Mouse (Mus musculus) frontal cortex, adult (tissue): Measurements from ENCODE around the gene Ctbp2.

Experiments used
- ATAC-seq: cut with Nextera tagmentation; 2 replicates; pipeline ENCODE4 v1.9.2; 2017; ENCODE audit warnings: mild to moderate bottlenecking, moderate library complexity, mixed read lengths; ENCODE audit not compliant: low TSS enrichment

Ctbp2 gene

GRCm38 (mm10) chr7:133041784-133042183, 82.4 kb downstream of the Ctbp2 start:
- no peak for ATAC-seq

DNA sequence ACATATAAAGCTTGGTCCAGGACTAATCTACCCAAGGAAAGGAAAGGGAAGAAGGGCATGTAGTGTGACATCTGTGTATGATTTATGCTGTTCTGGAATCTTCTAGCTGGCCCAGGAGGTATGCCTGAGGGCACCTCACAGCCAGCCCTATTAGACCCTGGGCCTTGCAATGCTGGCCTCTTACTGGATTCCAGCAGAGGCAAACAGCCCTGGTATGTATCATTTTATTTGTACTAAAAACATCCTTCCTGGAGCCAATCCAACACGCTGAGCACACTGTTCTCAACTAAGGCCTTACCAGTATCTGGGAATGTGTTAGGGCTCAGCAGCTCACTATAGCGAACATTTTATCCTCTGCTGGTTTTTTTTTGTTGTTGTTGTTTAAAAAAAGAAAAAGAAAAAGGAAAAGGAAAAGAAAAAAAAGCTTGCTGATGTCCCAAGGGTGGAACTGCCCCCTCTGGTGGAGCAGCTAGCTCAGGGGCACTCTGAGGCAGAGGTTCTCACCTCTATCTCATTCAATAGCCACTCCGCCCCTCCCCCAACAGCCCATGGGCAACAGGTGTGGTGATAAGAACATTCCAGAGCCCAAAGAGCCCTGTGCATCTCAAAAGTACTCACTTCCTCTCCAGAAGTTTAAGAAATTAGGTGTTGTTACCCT, 83.3 kb downstream of the Ctbp2 start:
- no peak for ATAC-seq

GRCm38 (mm10) chr7:133039556-133040255, 84.4 kb downstream of the Ctbp2 start:
- peak; percentile 91 for ATAC-seq

DNA sequence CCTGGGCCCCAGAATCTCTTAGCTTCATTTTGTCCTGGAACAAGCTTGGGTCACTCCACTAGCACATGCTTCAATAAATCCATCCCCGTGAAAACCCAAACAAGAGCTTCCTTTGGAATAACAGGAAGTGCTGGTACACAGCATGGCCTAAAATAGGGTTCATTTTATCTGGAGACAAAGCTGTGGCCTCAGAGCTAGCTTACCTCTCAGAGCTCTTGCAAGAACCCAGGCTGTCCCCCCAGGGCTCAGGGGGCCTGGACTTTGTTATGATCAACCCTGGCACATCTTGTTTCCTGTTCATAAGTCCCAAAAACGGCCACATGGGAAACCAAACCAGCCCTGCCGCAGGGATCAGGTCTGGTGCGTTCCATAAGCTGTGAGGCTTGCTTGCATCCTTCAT, 86.5 kb downstream of the Ctbp2 start:
- no peak for ATAC-seq

- ATAC-seq: no peak
These were observed 86.9 kb downstream of the Ctbp2 start for GRCm38 (mm10) chr7:133037217-133037616.

GRCm38 (mm10) chr7:133035901-133036300, 88.3 kb downstream of the Ctbp2 start:
- no peak for ATAC-seq

- peak; percentile 74; the same call in 1 of the 2 replicates for ATAC-seq
These were observed 91.5 kb downstream of the Ctbp2 start for GRCm38 (mm10) chr7:133032589-133033203.

- no peak for ATAC-seq
These were observed 94.6 kb downstream of the Ctbp2 start for GRCm38 (mm10) chr7:133029496-133030047.

GRCm38 (mm10) chr7:133029004-133029403, 95.2 kb downstream of the Ctbp2 start:
- ATAC-seq: no peak

DNA sequence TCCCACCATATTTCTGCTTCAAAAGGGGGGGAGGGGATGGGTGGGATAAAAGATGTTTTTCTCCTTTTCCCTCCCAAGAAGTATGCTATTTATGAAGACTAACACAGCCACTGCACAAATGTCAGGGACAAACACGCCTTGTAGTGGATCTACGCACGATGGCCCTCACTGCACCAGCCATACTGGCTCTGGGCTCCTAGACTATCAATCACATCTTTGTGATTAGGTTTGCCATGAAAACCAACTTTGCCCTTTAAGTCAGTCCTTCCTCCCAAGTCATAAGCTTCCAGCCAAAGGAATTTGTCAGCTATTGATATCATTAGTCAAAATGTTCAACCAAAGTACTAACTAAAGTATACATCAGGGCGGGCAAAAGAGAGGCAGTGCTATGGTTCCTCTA, 96.2 kb downstream of the Ctbp2 start:
- ATAC-seq: no peak

DNA sequence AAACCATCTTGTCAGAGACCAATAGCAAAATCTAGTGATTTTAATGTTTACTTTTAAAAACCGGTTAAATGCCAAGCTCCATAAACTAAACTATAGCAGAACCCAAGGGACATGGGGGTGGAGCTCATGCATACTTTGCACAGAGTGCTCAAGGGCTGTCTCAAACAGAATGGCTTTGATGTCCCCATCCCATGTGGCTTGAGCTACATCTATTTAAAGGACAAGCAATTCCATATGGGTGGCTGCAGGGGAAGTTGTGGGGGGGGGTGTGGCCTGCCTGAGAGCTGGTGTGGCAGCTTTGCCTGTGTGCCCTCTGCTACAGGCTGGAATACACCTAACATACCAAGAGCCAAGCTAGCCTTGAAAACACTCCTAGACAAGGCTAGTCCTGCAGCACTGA, 99.5 kb downstream of the Ctbp2 start:
- no peak for ATAC-seq

- ATAC-seq: peak; percentile 62; the same call in 1 of the 2 replicates
These were observed 104.6 kb downstream of the Ctbp2 start for GRCm38 (mm10) chr7:133019481-133020020.

GRCm38 (mm10) chr7:133018961-133019360, 105.2 kb downstream of the Ctbp2 start:
- no peak for ATAC-seq

- ATAC-seq: no peak
These were observed 108.6 kb downstream of the Ctbp2 start for GRCm38 (mm10) chr7:133015416-133016070.

DNA sequence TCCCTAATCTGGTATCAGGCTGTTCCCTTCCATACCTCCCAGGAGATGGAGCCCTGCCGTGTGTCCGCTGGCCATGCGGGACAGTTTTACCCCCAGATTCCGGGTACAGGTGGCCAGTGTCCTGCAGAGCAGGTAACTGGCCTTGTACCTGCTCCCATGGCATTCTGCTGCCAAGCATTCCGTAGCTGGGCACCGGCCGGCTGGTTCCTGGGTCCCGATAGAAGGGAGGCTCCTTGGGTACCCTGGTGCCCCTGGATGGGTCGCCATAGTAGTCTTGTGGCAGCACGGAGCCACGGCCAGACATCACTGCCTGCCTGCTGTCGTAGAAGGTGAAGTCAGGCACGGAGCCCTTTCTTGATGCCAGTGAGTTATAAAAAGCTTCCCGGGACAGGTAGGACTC, 109.5 kb downstream of the Ctbp2 start:
- ATAC-seq: no peak

- no peak for ATAC-seq
These were observed 110.2 kb downstream of the Ctbp2 start for GRCm38 (mm10) chr7:133013923-133014322.

GRCm38 (mm10) chr7:133012637-133013366, 111.4 kb downstream of the Ctbp2 start:
- peak; percentile 93 for ATAC-seq

GRCm38 (mm10) chr7:133011611-133012010, 112.5 kb downstream of the Ctbp2 start:
- ATAC-seq: no peak

DNA sequence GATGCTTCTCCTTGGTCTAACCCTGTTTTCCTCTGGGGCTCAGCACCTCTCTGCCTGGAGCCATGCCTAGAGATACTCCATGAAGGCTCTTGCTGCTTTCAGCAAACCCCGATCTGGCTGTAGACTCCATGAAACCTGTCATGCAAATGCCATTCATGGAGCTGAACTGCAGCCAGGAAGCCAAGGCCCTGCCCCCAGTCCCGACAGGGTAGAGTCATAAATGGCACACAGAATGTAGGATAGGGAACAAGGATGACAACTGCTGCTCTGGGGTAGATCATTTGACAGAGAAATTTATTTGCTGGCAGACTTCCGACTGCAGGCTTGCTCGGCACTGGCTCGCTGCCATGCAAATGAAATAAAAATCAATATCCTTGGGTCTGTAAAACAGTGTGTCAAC, 113.0 kb downstream of the Ctbp2 start:
- ATAC-seq: no peak

- no peak for ATAC-seq
These were observed 113.7 kb downstream of the Ctbp2 start for GRCm38 (mm10) chr7:133010477-133010876.

DNA sequence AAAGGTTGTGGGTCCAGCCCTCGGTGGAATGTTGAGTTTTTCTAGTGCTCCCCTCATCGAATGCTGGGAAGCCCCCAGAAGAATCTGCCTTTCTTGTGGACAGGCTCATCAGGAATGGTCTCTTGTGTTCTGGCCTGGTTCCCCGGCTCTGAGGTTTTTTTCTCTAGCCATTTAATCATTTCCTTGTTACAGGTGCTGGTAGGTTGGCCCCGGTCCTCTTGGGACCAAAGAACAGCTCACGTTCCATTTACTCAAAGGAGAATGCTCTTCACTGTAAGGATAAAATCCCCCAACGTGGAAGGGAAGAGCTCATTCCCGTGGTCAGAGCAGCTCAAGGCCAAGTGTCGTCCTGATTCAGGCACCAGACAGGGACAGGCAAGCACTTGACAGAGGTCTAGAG, 114.5 kb downstream of the Ctbp2 start:
- no peak for ATAC-seq
